Mouse (Mus musculus) G1E (cell line): ENCODE data around the gene Gm17018.

Experiments
- CTCF ChIP-seq: IDR thresholded peaks from 2 replicates; pipeline ENCODE4 v1.5.1; 2012; ENCODE audit warnings: low read depth, low read length, inconsistent platforms, mixed read lengths
- GATA1 ChIP-seq: IDR thresholded peaks from 2 replicates; pipeline ENCODE4 v1.6.1; 2012; ENCODE audit warnings: borderline replicate concordance, low read length, inconsistent platforms, mixed read lengths
- POLR2AphosphoS5 ChIP-seq: IDR thresholded peaks from 2 replicates; pipeline ENCODE4 v1.6.1; 2012; ENCODE audit warnings: low read depth, low read length, inconsistent platforms; ENCODE audit not compliant: insufficient replicate concordance
- TAL1 ChIP-seq: conservative IDR thresholded peaks from 2 replicates; pipeline ENCODE4 v1.6.1; 2012; ENCODE audit warnings: low read depth, low read length, inconsistent platforms, mixed read lengths

- TF ChIP-seq CTCF (no peak), GATA1 (no peak), TAL1 (no peak), POLR2AphosphoS5 (no peak)
Observed at GRCm38 (mm10) chr19:45549948-45550347, 10.5 kb upstream of the Gm17018 start.
